Mouse (Mus musculus) thymus, adult 2 months (tissue): ENCODE results near the gene 5730522E02Rik.

Experiments used
- CTCF ChIP-seq: fragments of 200-500 bp; IDR thresholded peaks from 2 replicates; pipeline ENCODE4 v1.5.1; 2012; ENCODE audit warnings: mild to moderate bottlenecking, control low read depth, low read length, moderate library complexity, borderline replicate concordance; ENCODE audit not compliant: control insufficient read depth, poor library complexity, insufficient read depth; ENCODE audit errors: extremely low read depth
- POLR2A ChIP-seq: fragments of 200-500 bp; IDR thresholded peaks from 2 replicates; pipeline ENCODE4 v1.6.1; 2012; ENCODE audit warnings: mild to moderate bottlenecking, low read length, control low read depth, moderate library complexity; ENCODE audit not compliant: control insufficient read depth, poor library complexity, insufficient read depth; ENCODE audit errors: extremely low read depth

- TF ChIP-seq CTCF (no peak), POLR2A (no peak)
These were observed 500.0 kb downstream of the 5730522E02Rik start for GRCm38 (mm10) chr11:25710559-25710958.
